17 mouse cellular contexts compared by ENCODE assay signal in genomic region chr16:34066922-34067321, GRCm38 (mm10).
A peak's percentile ranks its signal among the peaks of the same experiment; 100 is the strongest.
DNase-seq lines count a peak whose midpoint lies in the region; ATAC-seq lines count a peak whose summit lies in the region.
"Had no signal": no experiment of that assay in that cellular context is flagged by ENCODE, and none has a peak within 500 bp of the region (broad histone marks: within the 10 kb centered on the region; RNA-seq: fewer than 3 reads in every experiment).

No protein-coding gene starts in this region.

- H3K4me1 ChIP-seq in kidney, embryonic 14.5 days (ENCODE audit: control insufficient read depth, insufficient read depth, low read length): no peaks in the 10 kb centered on the region
- peaks cover 26% of the 10 kb centered on the region for H3K4me1 ChIP-seq in heart, embryonic 11.5 days (ENCODE audit: control insufficient read depth, insufficient read depth, low read length)
- H3K4me1 ChIP-seq: hindbrain, embryonic 12.5 days had no signal

- ATAC-seq in kidney, embryonic 14.5 days (ENCODE audit: low FRiP score, low TSS enrichment): no peak
- peak; percentile 16; the same call in 1 of the 2 replicates for ATAC-seq in heart, embryonic 11.5 days (replicated peaks; ENCODE audit: insufficient number of reproducible peaks, low FRiP score, low TSS enrichment)
- ATAC-seq: Patski had no signal

- no peak overlapping the region for H3K27ac ChIP-seq in kidney, embryonic 14.5 days (ENCODE audit: low read depth, low read length)
- peak overlapping the region; percentile 76 for H3K27ac ChIP-seq in heart, embryonic 11.5 days (ENCODE audit: low read depth, low read length)
- H3K27ac ChIP-seq: hindbrain, embryonic 12.5 days; limb, embryonic 10.5 days had no signal

- DNase-seq in kidney, adult 8-10 months: peak; percentile 31 to 63
- peak; percentile 61 for DNase-seq in fat pad, adult 2 months (ENCODE audit: extremely low read depth, low read depth, low spot score)
- peak; percentile 49 for DNase-seq in lung, postnatal 10 days
- no peak for DNase-seq in c-Kit-positive CD71-positive TER-119-positive erythroid progenitor cells, embryonic 14.5 days (ENCODE audit: low spot score)
- DNase-seq in yolk sac, embryonic 10.5 days (ENCODE audit: low spot score): no peak
- DNase-seq in spleen, postnatal 36 days (ENCODE audit: low spot score in 2 of 2): no peak
- DNase-seq: adrenal gland, postnatal 36 days; cerebellum, adult 11-12 months; embryo, embryonic 11 days; lung, embryonic 14.5 days had no signal

- H3K9me3 ChIP-seq in kidney, embryonic 14.5 days (ENCODE audit: control insufficient read depth, low read length): no peaks in the 10 kb centered on the region
- H3K9me3 ChIP-seq in heart, embryonic 11.5 days (replicated peaks; ENCODE audit: control insufficient read depth, low read length): no peaks in the 10 kb centered on the region
- H3K9me3 ChIP-seq: hindbrain, embryonic 12.5 days; limb, embryonic 10.5 days had no signal

- no peak overlapping the region for H3K4me3 ChIP-seq in kidney, embryonic 14.5 days (ENCODE audit: low read length)
- H3K4me3 ChIP-seq in heart, embryonic 11.5 days (ENCODE audit: low read depth, low read length): no peak overlapping the region
- H3K4me3 ChIP-seq: erythroblast, embryonic 14.5 days; hindbrain, embryonic 12.5 days; limb, embryonic 10.5 days had no signal

- H3K4me2 ChIP-seq in kidney, embryonic 14.5 days (replicated peaks; ENCODE audit: low read depth, low read length): no peak overlapping the region
- no peak overlapping the region for H3K4me2 ChIP-seq in heart, embryonic 11.5 days
- H3K4me2 ChIP-seq: hindbrain, embryonic 12.5 days; lung, embryonic 14.5 days; midbrain, embryonic 11.5 days had no signal

- H3K36me3 ChIP-seq in kidney, embryonic 14.5 days (ENCODE audit: control insufficient read depth, insufficient read depth, low read length): no peaks in the 10 kb centered on the region
- H3K36me3 ChIP-seq in heart, embryonic 11.5 days (ENCODE audit: control insufficient read depth, insufficient read depth, low read length): no peaks in the 10 kb centered on the region
- H3K36me3 ChIP-seq: hindbrain, embryonic 12.5 days; limb, embryonic 10.5 days had no signal

- H3K27me3 ChIP-seq in kidney, embryonic 14.5 days (ENCODE audit: control insufficient read depth, insufficient read depth, low read length): no peaks in the 10 kb centered on the region
- H3K27me3 ChIP-seq in heart, embryonic 11.5 days (ENCODE audit: control insufficient read depth, insufficient read depth, low read length): no peaks in the 10 kb centered on the region
- H3K27me3 ChIP-seq: hindbrain, embryonic 12.5 days; Patski had no signal

- no peak overlapping the region for H3K9ac ChIP-seq in kidney, embryonic 14.5 days (ENCODE audit: low read depth, low read length)
- no peak overlapping the region; the same call in 1 of the 2 replicates for H3K9ac ChIP-seq in heart, embryonic 11.5 days (ENCODE audit: low read depth, low read length)
- H3K9ac ChIP-seq: hindbrain, embryonic 12.5 days; lung, embryonic 14.5 days had no signal

Comparison
In these comparisons a context has a peak if more than half of its experiments do, and no peak if none do; other contexts are left out.
1. DNase-seq: peak in kidney, adult 8-10 months (2 of 2), fat pad, adult 2 months (single experiment) and lung, postnatal 10 days (single experiment); none in c-Kit-positive CD71-positive TER-119-positive erythroid progenitor cells, embryonic 14.5 days (single experiment), yolk sac, embryonic 10.5 days (single experiment) and spleen, postnatal 36 days (0 of 2).